Mouse (Mus musculus) forebrain, embryonic 11.5 days (tissue): ENCODE results near the gene Mars2. TPM values are rescaled to one million over a fixed set of nuclear protein-coding genes. Genes with fewer than 3 reads are reported as not detected.

Experiments
- ATAC-seq: fragments of 200-750 bp; cut with Nextera tagmentation; replicated peaks from 2 replicates; pipeline ENCODE4 v1.8.0; 2017; ENCODE audit warnings: moderate TSS enrichment; ENCODE audit not compliant: low FRiP score
- DNase-seq: peaks from one replicate; pipeline ENCODE4 v3.0.0-alpha.2; 2017; ENCODE audit warnings: low spot score
- H3K27ac ChIP-seq: fragments of 300-500 bp; sonication (generic); 2 replicates; pipeline ENCODE4 v1.5.1; 2014; ENCODE audit warnings: low read depth, low read length
- H3K27me3 ChIP-seq: fragments of 300-500 bp; sonication (generic); 2 replicates; pipeline ENCODE4 v1.6.1; 2014; ENCODE audit warnings: mild to moderate bottlenecking, low read length, mixed read lengths; ENCODE audit not compliant: control insufficient read depth, insufficient read depth
- H3K36me3 ChIP-seq: fragments of 300-500 bp; sonication (generic); 2 replicates; pipeline ENCODE4 v1.6.1; 2014; ENCODE audit warnings: mild to moderate bottlenecking, low read length, moderate library complexity, mixed read lengths; ENCODE audit not compliant: control insufficient read depth, insufficient read depth
- H3K4me1 ChIP-seq: fragments of 300-500 bp; sonication (generic); replicated peaks from 2 replicates; pipeline ENCODE4 v1.6.1; 2014; ENCODE audit warnings: low read length, mixed read lengths; ENCODE audit not compliant: control insufficient read depth, insufficient read depth
- H3K4me2 ChIP-seq: fragments of 300-500 bp; sonication (generic); 2 replicates; pipeline ENCODE4 v1.6.1; 2014; ENCODE audit warnings: low read depth, mild to moderate bottlenecking, low read length, moderate library complexity, mixed read lengths; ENCODE audit not compliant: severe bottlenecking
- H3K4me3 ChIP-seq: fragments of 300-500 bp; sonication (generic); 2 replicates; pipeline ENCODE4 v1.5.1; 2014; ENCODE audit warnings: low read depth, low read length
- H3K9ac ChIP-seq: fragments of 300-500 bp; sonication (generic); 2 replicates; pipeline ENCODE4 v1.6.1; 2014; ENCODE audit warnings: low read length
- H3K9me3 ChIP-seq: fragments of 300-500 bp; sonication (generic); 2 replicates; pipeline ENCODE4 v1.6.1; 2016; ENCODE audit warnings: low read length, mixed read lengths; ENCODE audit not compliant: control insufficient read depth
- WGBS: fragments of 180-500 bp; shearing (Covaris S2); extraction: QIAGEN DNeasy Blood & Tissue Kit; methylation state at CpG from one replicate; pipeline ENCODE4 v1.1.7; 2014; 5-methylcytosine and 5-hydroxymethylcytosine counted together
- polyA plus RNA-seq: library from polyadenylated mRNA; unstranded; fragments of >200 nt; fragmentation: Nextera tagmentation; extraction: Ambion mirVana; gene quantifications from 2 replicates; pipeline ENCODE4 v1.2.1, GENCODE M21; 2014

The Mars2 gene
- polyA plus RNA-seq, 1 experiment from 2014 or later: 3.8 TPM

GRCm38 (mm10) chr1:55265447-55265846, 28.5 kb downstream of the Mars2 start:
- no peaks in the 10 kb centered on the region for H3K27me3 ChIP-seq
- no peak overlapping the region for H3K4me3 ChIP-seq
- H3K9ac ChIP-seq: no peak overlapping the region
- WGBS: 75% methylated on average over 2 of the region's 2 CpGs
- H3K4me2 ChIP-seq: no peak overlapping the region
- H3K27ac ChIP-seq: no peak overlapping the region
- H3K4me1 ChIP-seq: no peaks in the 10 kb centered on the region
- no peaks in the 10 kb centered on the region for H3K9me3 ChIP-seq
- DNase-seq (no peak), ATAC-seq (no peak)
- no peaks in the 10 kb centered on the region for H3K36me3 ChIP-seq

- H3K4me2 ChIP-seq: no peak overlapping the region
- H3K4me1 ChIP-seq: no peaks in the 10 kb centered on the region
- no peak overlapping the region for H3K9ac ChIP-seq
- H3K4me3 ChIP-seq: no peak overlapping the region
- no peaks in the 10 kb centered on the region for H3K27me3 ChIP-seq
- DNase-seq: no peak
- no peaks in the 10 kb centered on the region for H3K36me3 ChIP-seq
- H3K9me3 ChIP-seq: no peaks in the 10 kb centered on the region
- no peak for ATAC-seq
- H3K27ac ChIP-seq: no peak overlapping the region
- 69% methylated on average over 9 of the region's 9 CpGs for WGBS
Measured at GRCm38 (mm10) chr1:55279081-55279480, 42.1 kb downstream of the Mars2 start.

Other genes starting within 250 kb of the Mars2 start
- 327 and 360 TPM in 2 replicates for gene Sf3b1, start 209.7 kb upstream of the Mars2 start, polyA plus RNA-seq
- gene Coq10b, start 184.4 kb upstream of the Mars2 start, polyA plus RNA-seq: 30.9 and 32.9 TPM in 2 replicates
- 434 and 507 TPM in 2 replicates for gene Hspe1, start 149.0 kb upstream of the Mars2 start, polyA plus RNA-seq
- 401 and 416 TPM in 2 replicates for gene Hspd1, start 148.9 kb upstream of the Mars2 start, polyA plus RNA-seq
- 133 and 163 TPM in 2 replicates for gene Mob4, start 105.9 kb upstream of the Mars2 start, polyA plus RNA-seq
- 8.0 and 8.2 TPM in 2 replicates for gene Rftn2, start 10.4 kb upstream of the Mars2 start, polyA plus RNA-seq
- gene Boll, start 126.3 kb downstream of the Mars2 start, polyA plus RNA-seq: 0.11 and 0.29 TPM in 2 replicates
- 2.2 and 3.3 TPM in 2 replicates for gene Plcl1, start 168.7 kb downstream of the Mars2 start, polyA plus RNA-seq